Mouse (Mus musculus): ENCODE results near the gene Dapk2. TPM values are rescaled to one million over a fixed set of nuclear protein-coding genes. Genes with fewer than 3 reads are reported as not detected.

The Dapk2 gene
- polyA plus RNA-seq, 1 experiment from 2014 or later: 9.0 TPM

GRCm38 (mm10) chr9:66217970-66218369 lies 59.9 kb downstream of the Dapk2 start:
- Histone ChIP-seq H3K4me1 (replicated peaks; ENCODE audit: control insufficient read depth, insufficient read depth, low read length) (peaks cover 8% of the 10 kb centered on the region; the same call in 1 of the 2 replicates), H3K4me3 (ENCODE audit: low read depth, low read length) (no peak overlapping the region), H3K9ac (ENCODE audit: low read length) (no peak overlapping the region), H3K36me3 (ENCODE audit: control insufficient read depth, insufficient read depth, low read length) (no peaks in the 10 kb centered on the region), H3K27ac (ENCODE audit: low read depth, low read length) (no peak overlapping the region), H3K27me3 (ENCODE audit: control insufficient read depth, insufficient read depth, low read length) (no peaks in the 10 kb centered on the region), H3K9me3 (ENCODE audit: control insufficient read depth, low read length) (no peaks in the 10 kb centered on the region), H3K4me2 (ENCODE audit: low read depth, low read length, severe bottlenecking) (no peak overlapping the region)
- WGBS: 82% methylated on average over 4 of the region's 4 CpGs
- DNase-seq (ENCODE audit: low spot score): no peak
- ATAC-seq (replicated peaks; ENCODE audit: low FRiP score): no peak

GRCm38 (mm10) chr9:66218917-66219725 lies 61.1 kb downstream of the Dapk2 start:
- no peak for DNase-seq (ENCODE audit: low spot score)
- Histone ChIP-seq H3K4me1 (replicated peaks; ENCODE audit: control insufficient read depth, insufficient read depth, low read length) (no peaks in the 10 kb centered on the region), H3K36me3 (ENCODE audit: control insufficient read depth, insufficient read depth, low read length) (no peaks in the 10 kb centered on the region), H3K9ac (ENCODE audit: low read length) (no peak overlapping the region), H3K27ac (ENCODE audit: low read depth, low read length) (no peak overlapping the region), H3K4me3 (ENCODE audit: low read depth, low read length) (no peak overlapping the region), H3K27me3 (ENCODE audit: control insufficient read depth, insufficient read depth, low read length) (no peaks in the 10 kb centered on the region), H3K4me2 (ENCODE audit: low read depth, low read length, severe bottlenecking) (no peak overlapping the region), H3K9me3 (ENCODE audit: control insufficient read depth, low read length) (no peaks in the 10 kb centered on the region)
- WGBS: 74% methylated on average over 10 of the region's 10 CpGs
- no peak for ATAC-seq (replicated peaks; ENCODE audit: low FRiP score)

GRCm38 (mm10) chr9:66223872-66224271 lies 65.8 kb downstream of the Dapk2 start:
- Histone ChIP-seq H3K4me2 (ENCODE audit: low read depth, low read length, severe bottlenecking) (no peak overlapping the region), H3K9ac (ENCODE audit: low read length) (no peak overlapping the region), H3K36me3 (ENCODE audit: control insufficient read depth, insufficient read depth, low read length) (no peaks in the 10 kb centered on the region), H3K4me1 (replicated peaks; ENCODE audit: control insufficient read depth, insufficient read depth, low read length) (no peaks in the 10 kb centered on the region), H3K9me3 (ENCODE audit: control insufficient read depth, low read length) (no peaks in the 10 kb centered on the region), H3K4me3 (ENCODE audit: low read depth, low read length) (no peak overlapping the region), H3K27ac (ENCODE audit: low read depth, low read length) (no peak overlapping the region), H3K27me3 (ENCODE audit: control insufficient read depth, insufficient read depth, low read length) (no peaks in the 10 kb centered on the region)
- no peak for ATAC-seq (replicated peaks; ENCODE audit: low FRiP score)
- DNase-seq (ENCODE audit: low spot score): no peak
- 78% methylated on average over 2 of the region's 2 CpGs for WGBS

- whole genome bisulfite sequencing: 72% methylated on average over 5 of the region's 5 CpGs
- no peak overlapping the region for H3K9ac ChIP-seq (ENCODE audit: low read length)
Observed at GRCm38 (mm10) chr9:66225737-66226485, 67.9 kb downstream of the Dapk2 start.

GRCm38 (mm10) chr9:66228456-66229151 lies 70.6 kb downstream of the Dapk2 start:
- H3K27me3 ChIP-seq (ENCODE audit: control insufficient read depth, insufficient read depth, low read length): no peaks in the 10 kb centered on the region
- H3K36me3 ChIP-seq (ENCODE audit: control insufficient read depth, insufficient read depth, low read length): no peaks in the 10 kb centered on the region
- H3K4me1 ChIP-seq (replicated peaks; ENCODE audit: control insufficient read depth, insufficient read depth, low read length): no peaks in the 10 kb centered on the region
- no peak overlapping the region for H3K4me2 ChIP-seq (ENCODE audit: low read depth, low read length, severe bottlenecking)
- H3K9ac ChIP-seq (ENCODE audit: low read length): no peak overlapping the region
- no peaks in the 10 kb centered on the region for H3K9me3 ChIP-seq (ENCODE audit: control insufficient read depth, low read length)
- ATAC-seq (replicated peaks; ENCODE audit: low FRiP score) (no peak), DNase-seq (ENCODE audit: low spot score) (no peak)
- H3K4me3 ChIP-seq (ENCODE audit: low read depth, low read length): no peak overlapping the region
- 69% methylated on average over 2 of the region's 2 CpGs for WGBS
- H3K27ac ChIP-seq (ENCODE audit: low read depth, low read length): no peak overlapping the region

More at GRCm38 (mm10) chr9:66225737-66226485, 67.9 kb downstream of the Dapk2 start:
- Histone ChIP-seq H3K9me3 (ENCODE audit: control insufficient read depth, low read length) (no peaks in the 10 kb centered on the region), H3K4me2 (ENCODE audit: low read depth, low read length, severe bottlenecking) (no peak overlapping the region), H3K27me3 (ENCODE audit: control insufficient read depth, insufficient read depth, low read length) (no peaks in the 10 kb centered on the region), H3K27ac (ENCODE audit: low read depth, low read length) (no peak overlapping the region), H3K4me3 (ENCODE audit: low read depth, low read length) (no peak overlapping the region), H3K4me1 (replicated peaks; ENCODE audit: control insufficient read depth, insufficient read depth, low read length) (no peaks in the 10 kb centered on the region), H3K36me3 (ENCODE audit: control insufficient read depth, insufficient read depth, low read length) (no peaks in the 10 kb centered on the region)
- no peak for DNase-seq (ENCODE audit: low spot score)
- ATAC-seq (replicated peaks; ENCODE audit: low FRiP score): no peak

GRCm38 (mm10) chr9:66231820-66232479 lies 73.9 kb downstream of the Dapk2 start:
- no peaks in the 10 kb centered on the region for H3K4me1 ChIP-seq (replicated peaks; ENCODE audit: control insufficient read depth, insufficient read depth, low read length)
- no peak overlapping the region for H3K4me2 ChIP-seq (ENCODE audit: low read depth, low read length, severe bottlenecking)
- no peaks in the 10 kb centered on the region for H3K27me3 ChIP-seq (ENCODE audit: control insufficient read depth, insufficient read depth, low read length)
- H3K9me3 ChIP-seq (ENCODE audit: control insufficient read depth, low read length): no peaks in the 10 kb centered on the region
- ATAC-seq (replicated peaks; ENCODE audit: low FRiP score) (no peak), DNase-seq (ENCODE audit: low spot score) (no peak)
- no peaks in the 10 kb centered on the region for H3K36me3 ChIP-seq (ENCODE audit: control insufficient read depth, insufficient read depth, low read length)
- no peak overlapping the region for H3K27ac ChIP-seq (ENCODE audit: low read depth, low read length)
- WGBS: 82% methylated on average over 7 of the region's 7 CpGs
- H3K9ac ChIP-seq (ENCODE audit: low read length): no peak overlapping the region
- no peak overlapping the region for H3K4me3 ChIP-seq (ENCODE audit: low read depth, low read length)

- Histone ChIP-seq H3K9ac (ENCODE audit: low read length) (no peak overlapping the region), H3K4me2 (ENCODE audit: low read depth, low read length, severe bottlenecking) (no peak overlapping the region), H3K27ac (ENCODE audit: low read depth, low read length) (no peak overlapping the region), H3K4me1 (replicated peaks; ENCODE audit: control insufficient read depth, insufficient read depth, low read length) (no peaks in the 10 kb centered on the region), H3K36me3 (ENCODE audit: control insufficient read depth, insufficient read depth, low read length) (no peaks in the 10 kb centered on the region), H3K9me3 (ENCODE audit: control insufficient read depth, low read length) (no peaks in the 10 kb centered on the region), H3K27me3 (ENCODE audit: control insufficient read depth, insufficient read depth, low read length) (no peaks in the 10 kb centered on the region), H3K4me3 (ENCODE audit: low read depth, low read length) (no peak overlapping the region)
- ATAC-seq (replicated peaks; ENCODE audit: low FRiP score): no peak
- no peak for DNase-seq (ENCODE audit: low spot score)
- WGBS: 72% methylated on average over 2 of the region's 2 CpGs
Observed at GRCm38 (mm10) chr9:66236615-66237014, 78.6 kb downstream of the Dapk2 start.

GRCm38 (mm10) chr9:66237742-66238141 lies 79.7 kb downstream of the Dapk2 start:
- no peaks in the 10 kb centered on the region for H3K4me1 ChIP-seq (replicated peaks; ENCODE audit: control insufficient read depth, insufficient read depth, low read length)
- H3K27me3 ChIP-seq (ENCODE audit: control insufficient read depth, insufficient read depth, low read length): no peaks in the 10 kb centered on the region
- no peak overlapping the region for H3K4me2 ChIP-seq (ENCODE audit: low read depth, low read length, severe bottlenecking)
- DNase-seq (ENCODE audit: low spot score): no peak
- H3K9ac ChIP-seq (ENCODE audit: low read length): no peak overlapping the region
- no peaks in the 10 kb centered on the region for H3K36me3 ChIP-seq (ENCODE audit: control insufficient read depth, insufficient read depth, low read length)
- H3K27ac ChIP-seq (ENCODE audit: low read depth, low read length): no peak overlapping the region
- ATAC-seq (replicated peaks; ENCODE audit: low FRiP score): no peak
- 65% methylated on average over 1 of the region's 1 CpGs for WGBS
- no peaks in the 10 kb centered on the region for H3K9me3 ChIP-seq (ENCODE audit: control insufficient read depth, low read length)
- no peak overlapping the region for H3K4me3 ChIP-seq (ENCODE audit: low read depth, low read length)

All from forebrain, embryonic 11.5 days (tissue).